Mouse (Mus musculus): Measurements from ENCODE around the gene Gpx7. TPM values are rescaled to one million over a fixed set of nuclear protein-coding genes. Genes with fewer than 3 reads are reported as not detected.

Gpx7 gene
- 10 to 100 TPM in 1 of 4 experiments, 1 to 10 TPM in 3; 5.0 to 11.8 (median 5.7) TPM for total RNA-seq (2022)

DNA sequence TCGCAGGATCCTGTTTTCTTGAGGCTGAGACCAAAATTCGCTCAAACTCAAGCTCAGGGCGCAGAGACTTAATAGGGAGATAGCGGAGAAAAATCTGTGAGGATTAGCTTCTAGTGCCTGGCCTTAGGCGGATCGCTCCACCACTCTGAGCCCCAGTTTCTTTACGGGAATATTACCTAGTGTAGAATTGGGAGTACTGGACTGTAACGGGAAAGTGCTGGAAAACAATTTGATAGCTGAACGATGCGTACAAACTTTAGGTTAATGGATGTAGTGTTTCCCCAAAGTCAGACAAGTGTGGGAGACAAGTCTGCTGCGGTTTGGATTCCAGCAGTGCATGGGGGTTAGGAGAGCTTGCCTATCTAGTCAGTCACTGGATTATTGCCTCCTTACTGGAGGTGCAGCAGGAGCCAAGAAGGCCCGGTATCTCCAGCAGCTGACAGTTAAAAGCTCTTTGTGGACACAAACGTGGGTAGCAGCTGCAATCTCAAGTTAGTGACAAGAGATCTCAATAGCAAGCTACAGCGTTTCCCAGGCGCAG is at the start of gene Gpx7:
Gene Gpx7 (minus strand): TSS at position 101 of the 541 bp plus-strand sequence.
- peak in 1 of 2 experiments; percentile 3 for DNase-seq (ENCODE audit: low spot score in 2 of 2)

DNA sequence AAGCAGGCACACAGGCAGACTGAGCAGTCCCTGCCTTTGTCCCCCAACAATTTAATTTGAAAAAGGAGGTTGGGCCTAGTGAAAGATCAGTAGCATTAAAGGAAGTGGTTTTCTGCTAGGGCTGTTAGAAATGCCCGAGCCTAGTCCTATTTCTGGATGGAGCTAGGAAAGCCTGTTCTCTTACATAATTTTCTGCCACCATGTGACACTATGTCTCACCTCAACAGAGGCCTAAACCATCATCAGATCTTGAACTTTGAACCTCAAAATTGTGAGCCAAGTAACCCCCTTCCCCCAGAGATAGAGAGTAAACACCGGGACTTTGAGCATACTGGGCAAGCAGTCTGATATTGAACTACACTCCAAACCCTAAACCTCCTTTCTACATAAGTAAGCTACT is 49.3 kb upstream of the Gpx7 start:
- DNase-seq (ENCODE audit: low spot score in 2 of 2) = no peak

DNA sequence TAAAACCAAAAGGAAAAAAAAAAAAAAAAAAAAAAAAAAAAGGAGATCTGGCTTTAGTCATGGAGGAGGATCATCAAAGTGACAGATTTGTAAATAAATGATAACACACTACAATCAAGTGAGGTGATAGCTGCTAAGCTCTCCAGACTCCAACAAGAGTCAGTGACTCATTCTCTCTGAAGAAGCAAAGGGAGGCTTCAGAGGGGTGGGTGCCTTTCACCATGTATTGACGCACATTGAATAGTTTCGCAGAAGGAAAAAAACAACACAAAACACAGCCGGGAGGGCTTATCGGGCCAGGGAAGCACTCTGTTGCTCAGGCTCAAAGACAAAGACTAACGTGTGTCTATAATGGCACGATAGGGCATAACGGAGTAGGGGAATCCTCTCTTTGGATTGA is 41.3 kb upstream of the Gpx7 start:
- DNase-seq (ENCODE audit: low spot score in 2 of 2) = no peak

DNA sequence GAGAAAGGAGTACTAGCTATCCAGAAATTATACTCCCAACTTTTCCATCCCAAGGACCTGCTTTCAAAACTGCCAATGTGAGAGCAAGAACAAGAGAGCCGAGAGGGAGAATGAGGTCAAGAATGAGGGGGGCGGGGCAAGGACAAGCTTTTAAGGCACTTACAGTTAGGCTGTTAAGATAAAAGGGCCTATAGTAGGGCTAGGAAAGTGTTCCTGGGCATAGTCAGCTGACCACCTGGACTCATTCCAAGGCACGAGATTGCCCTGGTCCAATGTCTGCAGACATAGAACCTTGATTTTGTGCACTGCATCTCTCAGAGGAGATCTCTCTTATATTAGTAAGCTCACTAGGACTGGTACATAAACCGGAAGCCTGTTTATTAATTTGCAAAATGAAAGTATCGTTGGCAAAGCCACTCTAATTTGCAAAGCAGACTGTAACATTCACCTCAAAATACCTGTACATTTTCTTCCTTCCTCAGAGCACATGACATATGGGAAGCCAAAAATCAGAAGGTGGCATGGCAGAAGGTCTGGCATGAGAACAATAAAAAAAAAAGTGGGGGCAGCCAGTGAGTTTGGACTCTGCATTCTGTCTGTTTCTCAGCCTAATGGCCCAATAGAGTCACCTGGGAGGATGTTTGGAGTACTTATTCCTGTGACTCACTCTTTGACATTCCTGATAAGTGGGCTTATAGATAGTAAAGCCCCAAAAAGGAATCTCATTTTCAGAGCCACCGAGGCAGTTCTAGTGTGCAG is 31.5 kb upstream of the Gpx7 start:
- no peak for DNase-seq (ENCODE audit: low spot score in 2 of 2)

GRCm38 (mm10) chr4:108436225-108436624 is 29.5 kb upstream of the Gpx7 start:
- no peak for DNase-seq (ENCODE audit: low spot score in 2 of 2)

- no peak for DNase-seq (ENCODE audit: low spot score in 2 of 2)
These were observed 28.9 kb upstream of the Gpx7 start for GRCm38 (mm10) chr4:108435646-108436045.

- no peak for DNase-seq (ENCODE audit: low spot score in 2 of 2)
These were observed 28.0 kb upstream of the Gpx7 start for GRCm38 (mm10) chr4:108434781-108435180.

DNA sequence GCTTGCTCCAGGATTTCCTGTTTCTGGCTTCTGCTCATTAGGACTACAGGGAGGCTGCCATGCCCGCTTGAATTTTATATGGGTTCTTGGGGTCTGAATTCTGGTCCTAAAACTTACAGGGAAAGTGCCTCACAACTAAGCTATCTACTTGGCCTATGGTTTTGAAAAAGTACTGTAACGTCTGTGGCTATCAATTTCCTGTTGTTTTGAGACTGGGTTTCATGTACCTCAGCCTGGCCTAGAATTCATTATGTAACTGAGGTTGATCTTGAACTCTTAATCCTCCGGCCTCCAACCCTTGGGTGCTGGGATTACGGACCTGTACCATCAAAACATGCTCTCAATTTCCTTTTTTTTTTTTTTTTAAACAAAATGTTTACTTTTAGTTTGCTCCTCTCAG is 27.5 kb upstream of the Gpx7 start:
- no peak for DNase-seq (ENCODE audit: low spot score in 2 of 2)

DNA sequence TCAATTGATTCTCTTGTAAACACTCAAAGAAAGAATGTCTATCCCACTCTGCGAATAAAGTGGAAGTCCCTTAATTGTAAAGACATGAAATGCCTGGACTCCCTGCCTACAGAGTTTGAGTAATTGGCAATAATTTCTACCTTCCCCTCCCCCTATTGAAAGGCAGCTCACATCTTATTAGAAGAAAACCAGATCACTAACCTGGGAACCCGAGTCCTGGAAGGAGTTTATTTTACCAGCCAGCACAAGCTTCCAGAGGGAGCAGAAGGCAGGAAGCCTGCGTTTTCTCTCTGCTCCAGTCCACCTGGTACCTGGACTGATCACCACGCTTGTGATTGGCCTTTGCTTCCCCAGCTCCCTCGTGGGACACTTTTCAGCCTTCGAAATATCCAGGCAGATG is 26.6 kb upstream of the Gpx7 start:
- DNase-seq (ENCODE audit: low spot score in 2 of 2) = no peak

GRCm38 (mm10) chr4:108431561-108431936 is 24.8 kb upstream of the Gpx7 start:
- DNase-seq (ENCODE audit: low spot score in 2 of 2) = no peak

DNA sequence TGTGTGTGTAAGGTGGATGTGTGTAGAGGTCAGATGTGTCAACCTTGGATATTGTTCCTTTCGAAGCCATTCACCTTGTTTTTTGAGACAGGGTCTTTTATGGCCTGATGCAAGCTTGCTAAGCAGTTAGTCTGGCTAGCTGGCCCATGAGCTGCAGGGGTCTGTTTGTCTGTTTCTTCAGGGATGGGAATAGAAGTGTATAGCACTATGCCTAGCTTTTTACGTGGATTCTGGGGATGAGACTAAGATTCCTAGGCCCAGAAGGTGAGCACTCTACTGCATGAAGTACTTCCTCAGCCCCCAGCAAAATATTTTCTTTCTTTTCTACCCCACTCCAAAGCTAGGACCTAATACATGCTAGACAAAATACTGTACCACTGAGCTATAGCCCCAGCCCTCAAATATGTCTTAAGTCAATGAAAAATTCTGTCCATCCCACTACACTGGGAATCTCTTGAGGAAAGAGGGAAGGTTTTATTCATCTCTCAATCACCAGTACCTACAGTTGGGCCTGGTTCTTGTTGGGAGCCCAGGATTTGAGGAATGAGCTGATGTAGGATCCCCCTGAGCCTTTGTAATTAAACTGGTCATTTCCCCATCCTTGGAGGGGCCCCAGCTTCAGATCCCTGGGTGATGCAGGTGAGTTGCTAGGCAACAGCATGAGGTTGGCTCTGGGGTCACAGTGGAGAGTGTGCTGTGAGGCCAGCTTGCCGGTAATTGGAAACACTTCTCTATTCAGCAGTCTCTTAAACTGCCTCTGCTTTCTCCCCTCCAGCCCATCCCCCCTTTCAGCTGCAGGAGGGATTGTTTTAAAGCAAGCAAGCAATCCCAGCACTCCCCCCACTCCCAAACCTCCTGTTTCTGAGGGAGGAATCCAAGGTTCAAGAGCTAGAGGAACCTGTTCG is 24.1 kb upstream of the Gpx7 start:
- DNase-seq (ENCODE audit: low spot score in 2 of 2) = no peak

DNA sequence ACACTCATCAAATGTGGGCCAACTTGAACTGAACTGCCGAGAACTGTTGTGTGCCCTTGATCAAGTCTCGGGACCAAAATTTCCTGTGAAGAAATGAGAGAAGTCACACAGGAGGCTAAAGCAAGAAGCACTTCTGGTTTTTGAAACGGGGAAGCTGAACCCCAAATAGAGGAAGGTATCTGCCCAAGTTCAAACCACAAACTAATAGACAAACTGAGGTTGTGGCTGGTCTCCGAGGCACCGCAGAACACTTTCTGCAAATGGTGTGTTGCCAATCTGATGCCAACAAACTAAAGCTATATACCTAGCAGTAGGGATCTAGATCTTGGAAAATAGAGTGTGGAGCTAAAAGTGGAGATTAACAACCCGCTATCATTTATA is 21.6 kb upstream of the Gpx7 start:
- no peak for DNase-seq (ENCODE audit: low spot score in 2 of 2)

DNA sequence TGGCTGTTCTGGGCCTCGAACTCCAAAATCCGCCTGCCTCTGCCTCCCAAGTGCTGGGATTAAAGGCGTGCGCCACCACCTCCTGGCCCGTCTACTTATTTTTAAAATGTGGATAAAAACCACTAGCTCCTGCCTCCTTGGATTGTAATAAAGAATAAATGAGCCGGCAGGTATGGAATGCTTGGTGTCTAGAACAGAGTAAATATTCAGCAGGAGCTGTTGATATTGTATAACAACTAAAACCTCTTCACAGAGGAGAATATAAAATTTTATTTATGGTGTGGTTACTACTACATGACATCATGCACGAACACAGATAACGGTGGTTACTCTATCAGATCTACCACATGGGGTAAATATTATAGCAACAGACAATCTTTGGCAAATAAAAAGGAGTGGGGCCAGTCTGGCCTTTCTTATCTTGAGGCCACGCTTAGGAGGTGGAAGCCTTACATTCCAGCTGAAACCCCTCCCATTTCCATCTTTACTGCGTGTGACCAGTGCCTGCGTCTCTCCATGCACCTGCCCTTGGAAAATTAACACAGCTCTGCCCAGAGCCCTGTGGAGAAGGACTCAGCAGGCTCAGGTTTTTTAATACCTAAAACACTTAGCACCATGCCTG is 21.1 kb upstream of the Gpx7 start:
- DNase-seq (ENCODE audit: low spot score in 2 of 2) = no peak

DNA sequence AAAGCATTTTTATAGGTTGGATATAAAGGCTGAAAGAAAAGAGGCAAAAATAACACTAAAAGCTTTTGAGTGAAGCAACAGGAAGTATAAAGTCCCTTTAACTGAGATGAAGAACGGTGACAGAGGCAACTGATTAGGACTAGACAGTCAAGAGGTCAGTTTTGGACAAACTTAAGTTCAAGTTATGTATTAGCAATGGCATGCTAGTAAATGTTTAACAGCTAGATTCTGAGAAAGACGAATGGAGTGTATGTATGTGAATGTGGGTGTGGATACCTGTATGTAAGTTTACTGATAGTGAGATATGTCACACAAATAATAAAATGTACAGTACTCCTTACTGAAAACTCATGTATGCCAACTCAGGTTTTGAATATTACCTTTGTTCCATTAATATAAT is 17.8 kb upstream of the Gpx7 start:
- DNase-seq (ENCODE audit: low spot score in 2 of 2) = no peak

GRCm38 (mm10) chr4:108407621-108408020 is 860 bp upstream of the Gpx7 start:
- no peak for DNase-seq (ENCODE audit: low spot score in 2 of 2)

- DNase-seq (ENCODE audit: low spot score in 2 of 2) = peak; percentile 61 to 67
These were observed 462 bp downstream of the Gpx7 start for GRCm38 (mm10) chr4:108406138-108406860.

DNA sequence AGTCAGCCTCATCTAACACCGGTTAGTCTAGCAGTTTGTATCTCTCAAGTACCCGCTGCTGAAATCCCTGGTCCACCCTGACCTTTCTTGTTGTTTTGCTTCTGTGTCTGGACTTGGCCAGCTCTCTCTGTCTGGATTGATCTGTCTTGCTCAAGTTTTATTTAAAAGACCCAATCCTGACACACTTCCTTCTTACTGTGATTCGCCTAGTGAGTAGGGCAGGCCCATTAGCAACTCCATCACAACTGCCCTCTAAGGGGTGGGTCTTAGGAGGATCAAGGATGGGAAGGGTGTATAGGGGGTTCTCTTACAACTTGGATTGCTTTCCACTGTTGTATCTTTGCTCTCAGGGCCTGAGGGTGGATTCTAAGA is 1.0 kb downstream of the Gpx7 start:
- DNase-seq (ENCODE audit: low spot score in 2 of 2) = no peak

DNA sequence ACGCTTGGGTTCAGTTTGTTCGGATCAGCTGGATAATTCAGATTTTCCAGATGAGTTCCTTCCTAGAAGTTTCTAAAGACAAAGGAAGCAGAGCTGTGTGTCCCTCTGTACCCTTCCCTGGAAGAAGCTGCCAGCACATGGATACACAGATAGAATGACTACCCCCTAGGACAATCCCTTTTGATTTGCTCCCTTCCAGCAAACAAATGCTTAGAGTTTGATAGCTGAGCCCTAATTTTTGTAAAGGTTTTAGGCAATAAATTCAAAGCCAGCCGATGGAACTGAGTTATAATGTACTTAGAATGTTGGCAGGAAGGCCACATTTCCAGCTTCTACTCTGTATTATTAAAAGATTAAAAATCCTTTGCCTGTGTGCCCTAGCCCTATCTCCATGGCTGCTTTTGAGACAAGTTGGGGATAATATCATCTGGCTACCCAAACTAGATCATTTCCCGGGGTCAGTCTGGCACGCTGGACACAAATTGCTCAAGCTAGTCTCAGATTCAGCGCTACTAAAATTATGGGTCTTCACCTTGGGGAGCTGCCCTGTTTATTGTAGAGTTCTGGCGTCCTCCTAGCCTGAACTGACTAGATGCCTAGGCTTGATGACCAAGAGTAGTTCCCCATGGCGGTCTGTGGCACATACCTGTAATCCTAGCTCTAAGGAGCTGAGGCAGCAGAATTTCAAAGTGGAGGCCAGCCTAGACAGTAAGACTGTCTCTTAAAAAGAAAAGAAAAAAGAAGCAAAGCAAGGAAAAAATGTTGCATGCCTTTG is 2.7 kb downstream of the Gpx7 start:
- no peak for DNase-seq (ENCODE audit: low spot score in 2 of 2)

DNA sequence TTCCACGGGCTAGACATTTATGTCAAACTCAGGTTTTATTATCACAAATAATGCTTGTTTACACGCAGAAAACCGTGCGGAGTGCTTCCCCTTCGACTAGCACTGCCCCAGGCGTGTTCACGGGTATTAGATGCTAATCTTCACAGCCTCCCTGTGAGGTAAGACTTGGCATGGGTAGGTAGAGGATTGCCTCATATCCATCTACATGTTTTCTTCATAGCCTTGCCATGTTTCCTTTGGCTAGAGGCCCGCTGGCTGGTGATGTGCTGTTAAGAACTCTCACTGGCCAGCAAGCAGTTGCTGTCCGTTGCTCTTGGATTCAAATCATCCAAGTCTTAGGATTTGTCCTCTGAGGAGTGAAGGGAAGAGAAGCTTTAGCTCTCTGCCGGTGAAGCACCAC is 6.4 kb downstream of the Gpx7 start:
- DNase-seq (ENCODE audit: low spot score in 2 of 2) = no peak

GRCm38 (mm10) chr4:108394236-108394635 is 12.5 kb downstream of the Gpx7 start:
- DNase-seq (ENCODE audit: low spot score in 2 of 2) = no peak

DNA sequence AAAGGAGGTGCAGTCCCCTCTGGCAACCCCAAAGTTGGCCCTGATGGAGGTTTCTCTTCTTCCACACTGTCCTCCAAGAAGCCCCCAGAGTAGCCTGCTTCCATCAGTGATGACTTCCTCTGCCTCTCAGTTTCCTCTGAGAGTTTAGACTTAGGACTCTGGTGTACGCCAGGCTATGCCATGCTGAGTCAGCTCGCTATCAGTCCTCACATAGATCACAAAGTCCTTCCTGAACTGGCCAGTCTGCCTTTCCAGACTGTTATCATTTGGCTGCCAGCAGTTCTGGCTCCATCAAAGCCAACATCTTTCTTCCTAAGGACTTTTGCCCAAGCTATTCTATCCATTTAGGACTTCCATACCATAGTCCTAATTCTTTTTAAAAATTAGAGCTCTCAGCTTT is 14.2 kb downstream of the Gpx7 start:
- no peak for DNase-seq (ENCODE audit: low spot score in 2 of 2)
